Mouse (Mus musculus) heart, embryonic 14.5 days (tissue): Measurements from ENCODE around the gene Gm49361. TPM values are rescaled to one million over a fixed set of nuclear protein-coding genes. Genes with fewer than 3 reads are reported as not detected.
A peak's percentile ranks its signal among the peaks of the same experiment; 100 is the strongest.

ENCODE experiments used
- ATAC-seq: fragments of 200-750 bp; cut with Nextera tagmentation; 2 replicates; pipeline ENCODE4 v1.8.0; 2017; ENCODE audit warnings: low read depth, moderate TSS enrichment; ENCODE audit not compliant: insufficient number of reproducible peaks, insufficient read depth, low FRiP score
- H3K27ac ChIP-seq, 2 experiments: fragments of 200-500 bp in 1 of 2; fragments of 300-500 bp in 1 of 2; sonication (generic) in 1 of 2; replicated peaks in 1 of 2; 2 replicates each; pipeline ENCODE4 v1.5.1; 2012 to 2014; ENCODE audit warnings: low read depth in 2 of 2, low read length in 2 of 2, control low read depth in 1 of 2, mild to moderate bottlenecking in 1 of 2, mixed read lengths in 1 of 2; ENCODE audit not compliant: control insufficient read depth in 1 of 2, insufficient read depth in 1 of 2
- H3K27me3 ChIP-seq: fragments of 300-500 bp; sonication (generic); 2 replicates; pipeline ENCODE4 v1.6.1; 2014; ENCODE audit warnings: mild to moderate bottlenecking, low read length, control low read depth; ENCODE audit not compliant: control insufficient read depth, insufficient read depth
- H3K36me3 ChIP-seq: fragments of 300-500 bp; sonication (generic); 2 replicates; pipeline ENCODE4 v1.6.1; 2014; ENCODE audit warnings: mild to moderate bottlenecking, control low read depth, low read length, mixed read lengths; ENCODE audit not compliant: control insufficient read depth, insufficient read depth
- H3K4me1 ChIP-seq, 2 experiments: fragments of 200-500 bp in 1 of 2; fragments of 300-500 bp in 1 of 2; sonication (generic) in 1 of 2; 2 replicates each; pipeline ENCODE4 v1.6.1; 2012 to 2014; ENCODE audit warnings: low read length in 2 of 2, control low read depth in 1 of 2, mixed read lengths in 1 of 2; ENCODE audit not compliant: control insufficient read depth in 2 of 2, insufficient read depth in 2 of 2
- H3K4me2 ChIP-seq: fragments of 300-500 bp; sonication (generic); 2 replicates; pipeline ENCODE4 v1.6.1; 2014; ENCODE audit warnings: mild to moderate bottlenecking, low read length
- H3K4me3 ChIP-seq, 2 experiments: fragments of 200-500 bp in 1 of 2; fragments of 300-500 bp in 1 of 2; sonication (generic) in 1 of 2; 2 replicates each; pipeline ENCODE4 v1.5.1; 2012 to 2014; ENCODE audit warnings: low read length in 2 of 2, mild to moderate bottlenecking in 2 of 2, control low read depth in 1 of 2, low read depth in 1 of 2, moderate library complexity in 1 of 2; ENCODE audit not compliant: control insufficient read depth in 1 of 2, insufficient read depth in 1 of 2
- H3K9ac ChIP-seq: fragments of 300-500 bp; sonication (generic); 2 replicates; pipeline ENCODE4 v1.6.1; 2014; ENCODE audit warnings: mild to moderate bottlenecking, low read length
- H3K9me3 ChIP-seq: fragments of 300-500 bp; sonication (generic); 2 replicates; pipeline ENCODE4 v1.6.1; 2016; ENCODE audit warnings: low read length, control low read depth; ENCODE audit not compliant: control insufficient read depth
- WGBS: fragments of 180-500 bp; shearing (Covaris S2); extraction: QIAGEN DNeasy Blood & Tissue Kit; methylation state at CpG from one replicate; pipeline ENCODE4 v1.1.7; 2014; 5-methylcytosine and 5-hydroxymethylcytosine counted together
- polyA plus RNA-seq: library from polyadenylated mRNA; unstranded; fragments of >200 nt; fragmentation: Nextera tagmentation; extraction: Ambion mirVana; gene quantifications from 2 replicates; pipeline ENCODE4 v1.2.1, GENCODE M21; 2014

The Gm49361 gene
- polyA plus RNA-seq = not detected in 2 replicates

- H3K36me3 ChIP-seq = no peaks in the 10 kb centered on the region
- H3K4me3 ChIP-seq = peak within 1 kb of the TSS; percentile 85 to 97
- under 1% methylated on average over 63 of the region's 68 CpGs for WGBS
- no peaks in the 10 kb centered on the region for H3K27me3 ChIP-seq
- peak within 1 kb of the TSS; percentile 96 to 98 for H3K27ac ChIP-seq
- peaks cover 15 to 36% of the 10 kb centered on the region in 2 experiments for H3K4me1 ChIP-seq
- peak within 1 kb of the TSS; percentile 76 for H3K4me2 ChIP-seq
- H3K9me3 ChIP-seq = no peaks in the 10 kb centered on the region
- peak within 1 kb of the TSS; percentile 91 for H3K9ac ChIP-seq
- ATAC-seq = peak; percentile 92
Measured at GRCm38 (mm10) chr14:57746001-57746771, at the start of gene Gm49361. Gene Gm49361, minus strand, starts transcription at chr14:57746103.

- H3K36me3 ChIP-seq = no peaks in the 10 kb centered on the region
- H3K9me3 ChIP-seq = no peaks in the 10 kb centered on the region
- no peak overlapping the region for H3K27ac ChIP-seq
- peaks cover 0 to 2% of the 10 kb centered on the region in 2 experiments; a peak in 1 of 4 replicates for H3K4me1 ChIP-seq
- 55% methylated on average over 4 of the region's 4 CpGs for WGBS
- H3K9ac ChIP-seq = no peak overlapping the region
- H3K4me2 ChIP-seq = no peak overlapping the region
- H3K27me3 ChIP-seq = no peaks in the 10 kb centered on the region
- H3K4me3 ChIP-seq = no peak overlapping the region
- no peak for ATAC-seq
Measured at GRCm38 (mm10) chr14:57791171-57791570, 45.3 kb upstream of the Gm49361 start.

GRCm38 (mm10) chr14:57789759-57790158 is 43.9 kb upstream of the Gm49361 start:
- no peak overlapping the region for H3K27ac ChIP-seq
- no peak for ATAC-seq
- H3K4me1 ChIP-seq = peaks cover 0 to 2% of the 10 kb centered on the region in 2 experiments; a peak in 1 of 4 replicates
- no peak overlapping the region for H3K4me3 ChIP-seq
- no peak overlapping the region for H3K4me2 ChIP-seq
- no peaks in the 10 kb centered on the region for H3K27me3 ChIP-seq
- H3K36me3 ChIP-seq = no peaks in the 10 kb centered on the region
- 82% methylated on average over 9 of the region's 9 CpGs for WGBS
- H3K9me3 ChIP-seq = no peaks in the 10 kb centered on the region
- no peak overlapping the region for H3K9ac ChIP-seq

GRCm38 (mm10) chr14:57789311-57789710 is 43.4 kb upstream of the Gm49361 start:
- Histone ChIP-seq H3K36me3 (no peaks in the 10 kb centered on the region), H3K9me3 (no peaks in the 10 kb centered on the region), H3K4me2 (no peak overlapping the region), H3K27ac (no peak overlapping the region), H3K27me3 (no peaks in the 10 kb centered on the region), H3K4me3 (no peak overlapping the region), H3K4me1 (peaks cover 0 to 2% of the 10 kb centered on the region in 2 experiments; a peak in 1 of 4 replicates), H3K9ac (no peak overlapping the region)
- WGBS = 75% methylated on average over 2 of the region's 2 CpGs
- ATAC-seq = no peak

GRCm38 (mm10) chr14:57787406-57787805 is 41.5 kb upstream of the Gm49361 start:
- Histone ChIP-seq H3K27ac (no peak overlapping the region), H3K9me3 (no peaks in the 10 kb centered on the region)

GRCm38 (mm10) chr14:57772157-57772815 is 26.4 kb upstream of the Gm49361 start:
- no peak overlapping the region for H3K27ac ChIP-seq
- H3K9me3 ChIP-seq = 0 out of 2 replicates have a peak, but pooled peaks cover 3% of the 10 kb centered on the region
- H3K9ac ChIP-seq = no peak overlapping the region
- H3K4me1 ChIP-seq = no peaks in the 10 kb centered on the region
- H3K27me3 ChIP-seq = no peaks in the 10 kb centered on the region
- H3K4me3 ChIP-seq = no peak overlapping the region
- no peak for ATAC-seq
- H3K4me2 ChIP-seq = no peak overlapping the region
- H3K36me3 ChIP-seq = no peaks in the 10 kb centered on the region
- 77% methylated on average over 6 of the region's 6 CpGs for WGBS

More at GRCm38 (mm10) chr14:57787406-57787805, 41.5 kb upstream of the Gm49361 start:
- H3K4me3 ChIP-seq = no peak overlapping the region
- WGBS = 36% methylated on average over 4 of the region's 4 CpGs
- no peaks in the 10 kb centered on the region for H3K27me3 ChIP-seq
- no peak overlapping the region for H3K4me2 ChIP-seq
- peaks cover 0 to 2% of the 10 kb centered on the region in 2 experiments; a peak in 1 of 4 replicates for H3K4me1 ChIP-seq
- no peak for ATAC-seq
- no peaks in the 10 kb centered on the region for H3K36me3 ChIP-seq
- H3K9ac ChIP-seq = no peak overlapping the region

GRCm38 (mm10) chr14:57769102-57769501 is 23.2 kb upstream of the Gm49361 start:
- Histone ChIP-seq H3K27me3 (no peaks in the 10 kb centered on the region), H3K9me3 (no peaks in the 10 kb centered on the region), H3K9ac (no peak overlapping the region), H3K4me2 (no peak overlapping the region), H3K4me1 (no peaks in the 10 kb centered on the region), H3K36me3 (no peaks in the 10 kb centered on the region), H3K27ac (no peak overlapping the region), H3K4me3 (no peak overlapping the region)
- 93% methylated on average over 5 of the region's 5 CpGs for WGBS
- no peak for ATAC-seq
